Mouse (Mus musculus): ENCODE measurements around the gene Zfp759. TPM values are rescaled to one million over a fixed set of nuclear protein-coding genes. Genes with fewer than 3 reads are reported as not detected.
"Not testable (repeated sequence)": the region's sequence is repeated elsewhere in the genome, so short reads cannot be mapped to it uniquely, and the experiment has no call there.

Gene Zfp759
- polyA plus RNA-seq, 1 experiment from 2014 or later = 2.5 TPM

- H3K4me3 ChIP-seq (replicated peaks); H3K36me3 ChIP-seq; H3K4me1 ChIP-seq; H3K9me3 ChIP-seq (replicated peaks); ATAC-seq (replicated peaks; ENCODE audit: low FRiP score); H3K27me3 ChIP-seq; H3K9ac ChIP-seq; H3K4me2 ChIP-seq; H3K27ac ChIP-seq: not testable (repeated sequence)
- WGBS = 90% methylated on average over 8 of the region's 8 CpGs
These were observed 5.3 kb upstream of the Zfp759 start, which contains the start of gene Rslcan18 for GRCm38 (mm10) chr13:67116163-67116562. Rslcan18 (minus strand) TSS chr13:67116263.

GRCm38 (mm10) chr13:67124460-67124859 is 3.0 kb downstream of the Zfp759 start:
- Histone ChIP-seq H3K4me2 (no peak overlapping the region), H3K27ac (no peak overlapping the region), H3K9me3 (replicated peaks) (no peaks in the 10 kb centered on the region), H3K27me3 (no peaks in the 10 kb centered on the region), H3K4me3 (replicated peaks) (no peak overlapping the region), H3K9ac (no peak overlapping the region), H3K4me1 (peaks cover 7% of the 10 kb centered on the region; the same call in 1 of the 2 replicates), H3K36me3 (no peaks in the 10 kb centered on the region)
- ATAC-seq (replicated peaks; ENCODE audit: low FRiP score) = no peak
- WGBS = 95% methylated on average over 1 of the region's 1 CpGs

GRCm38 (mm10) chr13:67127507-67127906 is 6.0 kb downstream of the Zfp759 start:
- 83% methylated on average over 10 of the region's 10 CpGs for WGBS
- H3K27ac ChIP-seq; H3K4me1 ChIP-seq; H3K36me3 ChIP-seq; H3K9ac ChIP-seq; H3K27me3 ChIP-seq; H3K9me3 ChIP-seq (replicated peaks); H3K4me3 ChIP-seq (replicated peaks); ATAC-seq (replicated peaks; ENCODE audit: low FRiP score): not testable (repeated sequence)
- peak overlapping the region; percentile 82 for H3K4me2 ChIP-seq

GRCm38 (mm10) chr13:67128038-67128721 is 6.7 kb downstream of the Zfp759 start:
- 1% methylated on average over 18 of the region's 18 CpGs for WGBS
- Histone ChIP-seq H3K27me3 (no peaks in the 10 kb centered on the region), H3K9me3 (replicated peaks) (no peaks in the 10 kb centered on the region), H3K4me1 (peaks cover 7% of the 10 kb centered on the region; the same call in 1 of the 2 replicates), H3K4me2 (peak overlapping the region; percentile 82), H3K36me3 (no peaks in the 10 kb centered on the region), H3K4me3 (replicated peaks) (peak overlapping the region; percentile 72), H3K9ac (peak overlapping the region; percentile 66), H3K27ac (peak overlapping the region; percentile 66; the same call in 1 of the 2 replicates)
- peak; percentile 98 for ATAC-seq (replicated peaks; ENCODE audit: low FRiP score)

- not testable (repeated sequence) for H3K36me3 ChIP-seq; ATAC-seq (replicated peaks; ENCODE audit: low FRiP score); H3K4me3 ChIP-seq (replicated peaks); H3K4me2 ChIP-seq; H3K9me3 ChIP-seq (replicated peaks); H3K4me1 ChIP-seq; H3K27me3 ChIP-seq; H3K27ac ChIP-seq; H3K9ac ChIP-seq
- whole genome bisulfite sequencing = 59% methylated on average over 4 of the region's 4 CpGs
These were observed 44.7 kb downstream of the Zfp759 start for GRCm38 (mm10) chr13:67166122-67166521.

GRCm38 (mm10) chr13:67172991-67173722 is 51.7 kb downstream of the Zfp759 start, which contains the start of gene Rsl1:
Rsl1 (plus strand) TSS chr13:67173182.
- peak; percentile 100 for ATAC-seq (replicated peaks; ENCODE audit: low FRiP score)
- Histone ChIP-seq H3K36me3 (peaks cover 13% of the 10 kb centered on the region; the same call in 1 of the 2 replicates), H3K27ac (peak within 1 kb of the TSS; percentile 81), H3K4me3 (replicated peaks) (peak within 1 kb of the TSS; percentile 76), H3K4me2 (peak within 1 kb of the TSS; percentile 66), H3K9ac (peak within 1 kb of the TSS; percentile 61)
- H3K9me3 ChIP-seq (replicated peaks); H3K4me1 ChIP-seq; H3K27me3 ChIP-seq: not testable (repeated sequence)
- WGBS = under 1% methylated on average over 17 of the region's 17 CpGs

GRCm38 (mm10) chr13:67173723-67174055 is 52.2 kb downstream of the Zfp759 start:
- Histone ChIP-seq H3K9me3 (replicated peaks) (no peaks in the 10 kb centered on the region), H3K4me2 (peak overlapping the region; percentile 66), H3K27me3 (no peaks in the 10 kb centered on the region), H3K4me3 (replicated peaks) (peak overlapping the region; percentile 76), H3K4me1 (peaks cover 6% of the 10 kb centered on the region; the same call in 1 of the 2 replicates), H3K36me3 (peaks cover 15% of the 10 kb centered on the region; the same call in 1 of the 2 replicates), H3K27ac (no peak overlapping the region), H3K9ac (peak overlapping the region; percentile 61)
- 18% methylated on average over 5 of the region's 5 CpGs for WGBS
- no peak for ATAC-seq (replicated peaks; ENCODE audit: low FRiP score)

Other genes starting within 250 kb of the Zfp759 start
- 1.0 and 1.7 TPM in 2 replicates for gene Gm10767, start 216.7 kb upstream of the Zfp759 start, polyA plus RNA-seq (2015; fragmentation: Nextera tagmentation; extraction: Ambion mirVana)
- gene Zfp712, start 60.5 kb upstream of the Zfp759 start, polyA plus RNA-seq (2015; fragmentation: Nextera tagmentation; extraction: Ambion mirVana) = 3.3 and 3.4 TPM in 2 replicates
- gene Zfp708, start 23.7 kb upstream of the Zfp759 start, polyA plus RNA-seq (2015; fragmentation: Nextera tagmentation; extraction: Ambion mirVana) = 5.7 and 6.5 TPM in 2 replicates
- gene Gm28557, start 13.1 kb upstream of the Zfp759 start, polyA plus RNA-seq (2015; fragmentation: Nextera tagmentation; extraction: Ambion mirVana) = 3.5 and 3.7 TPM in 2 replicates
- 0.33 and 0.42 TPM in 2 replicates for gene Rslcan18, start 5.4 kb upstream of the Zfp759 start, polyA plus RNA-seq (2015; fragmentation: Nextera tagmentation; extraction: Ambion mirVana)
- gene Rsl1, start 51.5 kb downstream of the Zfp759 start, polyA plus RNA-seq (2015; fragmentation: Nextera tagmentation; extraction: Ambion mirVana) = 7.3 TPM in 2 replicates
- 1.5 and 1.9 TPM in 2 replicates for gene Zfp455, start 72.8 kb downstream of the Zfp759 start, polyA plus RNA-seq (2015; fragmentation: Nextera tagmentation; extraction: Ambion mirVana)
- 2.1 TPM in 2 replicates for gene Zfp458, start 156.8 kb downstream of the Zfp759 start, polyA plus RNA-seq (2015; fragmentation: Nextera tagmentation; extraction: Ambion mirVana)
- gene Zfp457, start 184.8 kb downstream of the Zfp759 start, polyA plus RNA-seq (2015; fragmentation: Nextera tagmentation; extraction: Ambion mirVana) = 0.39 and 1.00 TPM in 2 replicates
- 2.2 and 2.5 TPM in 2 replicates for gene Zfp595, start 210.9 kb downstream of the Zfp759 start, polyA plus RNA-seq (2015; fragmentation: Nextera tagmentation; extraction: Ambion mirVana)
- 0.47 TPM in 1 of 2 replicates, not detected in the other for gene Gm28044, start 238.9 kb downstream of the Zfp759 start, polyA plus RNA-seq (2015; fragmentation: Nextera tagmentation; extraction: Ambion mirVana)
- 1.5 TPM in 2 replicates for gene Zfp953, start 238.9 kb downstream of the Zfp759 start, polyA plus RNA-seq (2015; fragmentation: Nextera tagmentation; extraction: Ambion mirVana)

Data from kidney, embryonic 15.5 days (tissue).